Mouse (Mus musculus) C2C12 (cell line): ENCODE measurements around the gene Gramd1b. TPM values are rescaled to one million over a fixed set of nuclear protein-coding genes. Genes with fewer than 3 reads are reported as not detected.
A peak's percentile ranks its signal among the peaks of the same experiment; 100 is the strongest.

Experiments
- H3K27me3 ChIP-seq: one replicate; pipeline ENCODE4 v1.6.1; 2011; ENCODE audit not compliant: control insufficient read depth, insufficient read depth, insufficient read length
- H3K36me3 ChIP-seq: one replicate; pipeline ENCODE4 v1.6.1; 2011; ENCODE audit not compliant: control insufficient read depth, insufficient read depth
- H3K4me3 ChIP-seq: one replicate; pipeline ENCODE4 v1.5.1; 2011; ENCODE audit warnings: mild to moderate bottlenecking, control low read depth; ENCODE audit not compliant: poor library complexity, insufficient read depth, severe bottlenecking
- H3K79me2 ChIP-seq: one replicate; pipeline ENCODE4 v1.6.1; 2011; ENCODE audit not compliant: control insufficient read depth, insufficient read depth
- H3K79me3 ChIP-seq: one replicate; pipeline ENCODE4 v1.6.1; 2011; ENCODE audit warnings: low read depth, control low read depth
- H3ac ChIP-seq: one replicate; pipeline ENCODE3; 2011; ENCODE audit warnings: low read depth; ENCODE audit not compliant: control insufficient read depth, insufficient read length
- CEBPB ChIP-seq: IDR thresholded peaks from one replicate; pipeline ENCODE4 v1.6.1; 2011; ENCODE audit warnings: low read depth, mild to moderate bottlenecking, control low read depth, moderate library complexity
- CTCF ChIP-seq: IDR thresholded peaks from one replicate; pipeline ENCODE4 v1.5.1; 2011; ENCODE audit not compliant: control insufficient read depth, insufficient read depth, insufficient read length
- FOSL1 ChIP-seq: IDR thresholded peaks from one replicate; pipeline ENCODE4 v1.8.0; 2011; ENCODE audit warnings: mild to moderate bottlenecking, low read length; ENCODE audit not compliant: poor library complexity, insufficient read depth, severe bottlenecking
- MAX ChIP-seq: IDR thresholded peaks from one replicate; pipeline ENCODE4 v1.6.1; 2011; ENCODE audit warnings: mild to moderate bottlenecking, control low read depth
- MYOD1 ChIP-seq: IDR thresholded peaks from one replicate; pipeline ENCODE4 v1.6.1; 2011; ENCODE audit warnings: low read depth; ENCODE audit not compliant: control insufficient read depth, insufficient read length
- MYOG ChIP-seq: IDR thresholded peaks from one replicate; pipeline ENCODE4 v1.6.1; 2011; ENCODE audit not compliant: control insufficient read depth, insufficient read length; ENCODE audit errors: extremely low read depth
- USF1 ChIP-seq: IDR thresholded peaks from one replicate; pipeline ENCODE4 v1.6.1; 2011; ENCODE audit warnings: low read depth, mild to moderate bottlenecking, control low read depth, moderate library complexity
- long read RNA-seq, 2 experiments: library from polyadenylated mRNA; unstranded; transcript quantifications; one replicate each; pipeline ENCODE4 v2.0.0; 2019 to 2020
- polyA plus RNA-seq: library from polyadenylated mRNA; unstranded; fragments of >200 nt; fragmentation: generic; extraction: Trizol; gene quantifications from one replicate; pipeline ENCODE4 v1.2.1, GENCODE M21; 2012; ENCODE audit warnings: missing spikeins

The Gramd1b gene
- 3.7 TPM for polyA plus RNA-seq
- long read RNA-seq, experiment 1: 0 reads
- long read RNA-seq, experiment 2, full-length matches to known transcripts: 2 of 7 reads
- long read RNA-seq, experiment 2, partial matches to known transcripts: 0 of 7 reads
- long read RNA-seq, experiment 2, other reads (novel, unspliced or antisense): 5 of 7 reads

DNA sequence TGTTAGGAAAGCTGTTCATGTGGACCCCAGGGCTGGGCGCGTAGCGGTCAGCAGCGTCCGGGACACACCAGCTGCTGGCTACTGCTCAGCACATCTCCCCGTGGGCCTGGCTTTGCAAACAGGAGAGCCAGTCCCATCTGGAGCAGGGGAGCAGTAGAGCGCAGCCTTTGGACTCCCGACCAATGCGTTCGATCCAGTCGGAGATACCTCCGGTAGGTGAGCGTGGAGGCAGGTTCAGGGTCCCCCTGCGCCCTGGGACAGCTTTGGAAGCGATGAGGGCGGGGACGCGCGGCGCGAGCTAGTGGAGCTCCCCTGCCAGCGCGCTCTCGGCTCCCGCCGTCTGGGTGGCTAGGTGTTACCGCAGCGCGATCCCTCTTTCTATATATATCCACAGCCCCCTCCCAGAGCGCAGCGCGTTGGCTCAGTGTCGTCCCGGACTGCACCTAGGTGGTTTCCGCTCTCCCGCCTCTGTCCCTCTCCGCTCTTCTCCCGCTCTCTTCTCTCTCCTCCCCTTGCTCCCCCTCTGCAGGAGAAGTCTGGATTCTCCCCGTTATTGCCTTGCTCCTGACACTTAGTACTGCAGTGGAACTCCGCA lies at the start of gene Gramd1b:
Gramd1b (minus strand) TSS at position 357 of the 595 bp plus-strand sequence.
- Histone ChIP-seq H3ac (no peak within 1 kb of the TSS), H3K79me2 (no peaks in the 10 kb centered on the region), H3K79me3 (no peaks in the 10 kb centered on the region), H3K4me3 (no peak within 1 kb of the TSS), H3K36me3 (no peaks in the 10 kb centered on the region), H3K27me3 (peaks cover 5% of the 10 kb centered on the region)
- no peak for TF ChIP-seq CTCF
- no peak for TF ChIP-seq MYOG
- no peak for TF ChIP-seq CEBPB
- no peak for TF ChIP-seq FOSL1
- no peak for TF ChIP-seq USF1
- no peak for TF ChIP-seq MAX

DNA sequence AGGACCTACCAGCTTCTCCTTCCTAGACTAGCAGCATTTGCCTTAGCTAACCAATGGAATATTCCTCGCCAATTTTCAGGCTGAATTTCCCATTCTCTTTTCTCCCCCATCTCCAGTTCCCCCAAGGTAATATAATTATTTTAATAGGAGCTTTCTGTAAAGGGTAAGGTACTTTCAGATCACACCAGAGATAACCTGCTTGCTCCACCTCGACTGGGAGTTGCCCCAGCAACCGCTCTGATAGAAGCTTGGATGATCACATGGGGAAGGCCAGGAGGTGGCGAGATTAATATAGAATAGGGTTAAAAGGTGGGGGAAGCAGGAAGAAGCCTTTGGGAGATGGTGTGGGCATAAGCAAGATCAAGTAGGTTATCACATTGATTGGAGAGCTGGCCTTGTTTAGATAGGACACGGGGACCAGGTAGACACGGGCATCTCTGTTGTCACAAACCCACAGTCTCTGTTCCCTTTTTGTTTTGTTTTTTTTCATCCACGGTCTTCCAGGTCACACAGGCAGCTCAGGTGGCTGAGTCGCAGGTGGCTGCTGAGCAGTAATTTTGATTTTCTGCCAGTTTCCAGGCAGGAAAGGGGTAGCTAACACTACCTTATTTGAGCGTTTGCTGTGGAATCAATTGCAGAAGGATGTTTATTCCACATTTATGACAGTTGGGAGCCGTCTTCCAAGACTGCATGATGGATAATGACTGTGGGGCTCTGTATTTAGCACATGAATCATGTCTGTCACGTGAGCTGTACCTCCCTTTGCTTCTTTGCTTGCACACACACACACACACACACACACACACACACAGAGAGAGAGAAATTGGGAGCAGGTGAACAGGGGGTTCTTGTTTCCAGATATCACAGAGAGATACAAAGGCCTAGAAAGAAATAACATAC lies 47.8 kb upstream of the Gramd1b start:
- Histone ChIP-seq H3K79me3 (no peaks in the 10 kb centered on the region), H3K79me2 (no peaks in the 10 kb centered on the region), H3K36me3 (no peaks in the 10 kb centered on the region), H3K4me3 (no peak overlapping the region), H3ac (no peak overlapping the region), H3K27me3 (no peaks in the 10 kb centered on the region)
- TF ChIP-seq MYOG: no peak
- TF ChIP-seq USF1: peak; percentile 19

DNA sequence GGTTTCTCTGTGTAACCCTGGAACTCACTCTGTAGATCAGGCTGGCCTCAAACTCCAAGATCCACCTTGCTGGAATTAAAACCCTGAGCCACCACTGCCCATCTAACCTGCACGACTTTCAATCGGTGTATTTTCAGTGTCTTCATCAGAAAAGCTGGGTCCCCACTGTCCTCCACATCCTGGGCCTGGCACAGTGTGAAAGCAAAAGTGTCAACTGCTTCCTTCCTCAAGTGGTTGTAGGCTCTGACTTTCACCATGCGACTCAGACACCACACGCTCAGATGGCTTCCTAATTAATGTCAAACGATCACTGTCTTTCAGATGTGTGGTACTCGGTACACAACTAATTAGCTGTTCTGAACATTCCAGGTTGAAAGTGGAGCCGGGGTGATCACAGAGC lies 45.9 kb upstream of the Gramd1b start:
- Histone ChIP-seq H3K36me3 (no peaks in the 10 kb centered on the region), H3ac (no peak overlapping the region), H3K27me3 (no peaks in the 10 kb centered on the region), H3K79me2 (no peaks in the 10 kb centered on the region), H3K4me3 (no peak overlapping the region), H3K79me3 (no peaks in the 10 kb centered on the region)
- TF ChIP-seq MAX: no peak
- TF ChIP-seq USF1: no peak
- TF ChIP-seq CEBPB: no peak

DNA sequence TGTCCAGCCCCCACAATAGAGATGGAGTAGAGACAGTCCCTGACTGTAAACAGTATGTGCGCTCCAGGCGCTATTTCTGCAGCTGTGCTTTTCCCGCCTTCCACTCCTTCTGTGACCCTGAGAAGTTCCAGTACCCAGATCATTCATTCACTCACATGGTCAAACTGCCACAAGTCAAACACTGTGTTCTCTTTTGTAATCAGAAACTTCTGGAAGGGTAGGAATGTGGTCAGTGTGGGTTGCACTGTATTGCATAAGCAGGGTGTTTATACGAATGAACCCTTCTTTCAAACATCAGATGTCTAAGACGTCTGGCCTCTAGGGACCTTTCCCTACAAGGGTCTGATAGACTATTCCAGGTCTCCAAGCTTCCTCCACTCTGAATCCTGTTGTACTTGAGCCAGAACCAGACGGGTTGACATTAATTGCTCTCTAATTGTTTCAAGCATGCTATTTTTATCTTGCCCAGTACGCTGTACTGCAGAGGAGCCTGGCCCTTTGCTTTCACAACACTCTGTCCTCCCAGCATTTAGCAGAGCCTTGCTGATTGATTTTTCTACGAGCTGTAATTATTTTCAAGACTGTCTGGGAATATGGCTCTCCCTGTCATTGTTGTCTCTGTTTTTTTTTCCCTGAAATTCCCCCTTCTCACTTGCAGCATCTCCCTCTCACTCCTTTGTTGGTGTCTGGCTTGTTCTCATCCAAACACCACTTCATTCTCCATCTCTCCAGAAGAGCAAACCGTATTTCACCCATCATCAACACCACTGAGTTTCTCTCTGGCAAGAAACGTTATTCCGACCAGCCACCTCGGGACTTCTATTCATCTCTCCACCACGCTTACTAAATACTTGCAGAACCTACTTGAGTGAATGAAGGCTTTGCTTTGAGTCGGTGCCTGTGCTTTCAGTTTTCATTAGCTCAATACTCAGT lies 44.1 kb upstream of the Gramd1b start:
- Histone ChIP-seq H3K79me2 (no peaks in the 10 kb centered on the region), H3K4me3 (no peak overlapping the region), H3K36me3 (no peaks in the 10 kb centered on the region), H3K79me3 (no peaks in the 10 kb centered on the region), H3K27me3 (no peaks in the 10 kb centered on the region), H3ac (no peak overlapping the region)
- no peak for TF ChIP-seq MYOG

DNA sequence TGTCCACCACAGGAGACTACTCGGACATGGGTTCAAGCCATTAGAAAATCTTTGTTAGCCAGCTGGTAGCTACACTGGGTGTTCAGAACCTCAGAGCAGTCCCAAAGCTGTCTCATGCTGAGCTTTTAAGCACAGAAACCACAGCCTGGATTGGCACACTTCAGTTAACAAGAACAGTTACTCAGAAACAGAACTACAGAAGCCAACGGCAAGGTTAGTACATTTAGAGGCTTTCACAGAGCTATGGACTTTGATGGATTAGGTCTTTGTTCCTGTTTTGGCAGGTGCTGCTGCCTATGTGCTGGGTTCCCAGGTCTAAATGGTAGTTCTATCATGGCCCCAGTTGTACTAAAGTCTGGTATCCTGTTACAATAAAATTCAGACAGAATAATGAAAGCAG lies 40.1 kb upstream of the Gramd1b start:
- H3K27me3 ChIP-seq: no peaks in the 10 kb centered on the region
- no peak for TF ChIP-seq CEBPB
- TF ChIP-seq FOSL1: no peak
- TF ChIP-seq MYOD1: no peak
- no peak for TF ChIP-seq CTCF
- no peak for TF ChIP-seq MAX
- no peak for TF ChIP-seq MYOG
- no peak for TF ChIP-seq USF1

More for the DNA sequence above, 40.1 kb upstream of the Gramd1b start:
- Histone ChIP-seq H3K79me2 (no peaks in the 10 kb centered on the region), H3K4me3 (no peak overlapping the region), H3ac (no peak overlapping the region), H3K79me3 (no peaks in the 10 kb centered on the region), H3K36me3 (no peaks in the 10 kb centered on the region)
